Mouse (Mus musculus) heart, postnatal 10 days (tissue): Measurements from ENCODE around the gene Nkain4. TPM values are rescaled to one million over a fixed set of nuclear protein-coding genes. Genes with fewer than 3 reads are reported as not detected.

ENCODE experiments used
- DNase-seq, 2 experiments: peaks; one replicate each; pipeline ENCODE4 v3.0.0; 2021
- intact Hi-C: fragments of 180-260 bp; cut with DNase I; formaldehyde crosslinking; loops from one replicate; pipeline ENCODE4 v1.15.1; 2025
- microRNA-seq, 2 experiments: library from miRNA; unstranded; fragments of <30 nt; microRNA quantifications; one replicate each; pipeline ENCODE4 v1.2.0; 2022
- total RNA-seq, 2 experiments: library from RNA; stranded (reverse); gene quantifications; 2 replicates each; pipeline ENCODE4 v1.2.3; 2021

Gene Nkain4
- total RNA-seq, 2 experiments from 2014 or later: 10.4 to 16.0 TPM

- intact Hi-C loops: loop anchor here (5.0 kb wide), 1 partner anchor 89 kb away; no protein-coding TSS in a partner anchor
- no peak for DNase-seq
Measured at GRCm38 (mm10) chr2:180895837-180896525, 58.5 kb downstream of the Nkain4 start.

GRCm38 (mm10) chr2:180895321-180895720, 59.2 kb downstream of the Nkain4 start:
- intact Hi-C loops: loop anchor here (5.0 kb wide), 1 partner anchor 88 kb away; no protein-coding TSS in a partner anchor
- no peak for DNase-seq

- intact Hi-C loops: loop anchor here (5.0 kb wide), 1 partner anchor 87 kb away; no protein-coding TSS in a partner anchor
- DNase-seq: peak; percentile 43 to 68
Measured at GRCm38 (mm10) chr2:180894734-180895133, 59.8 kb downstream of the Nkain4 start.

GRCm38 (mm10) chr2:180894029-180894623, 60.4 kb downstream of the Nkain4 start:
- intact Hi-C loops: no loop called here
- peak; percentile 59 to 71 for DNase-seq

GRCm38 (mm10) chr2:180893537-180894028, 60.9 kb downstream of the Nkain4 start:
- DNase-seq: peak in 1 of 2 experiments; percentile 11
- intact Hi-C loops: no loop called here

GRCm38 (mm10) chr2:180892841-180893521, 61.5 kb downstream of the Nkain4 start:
- DNase-seq: peak in 1 of 2 experiments; percentile 10
- intact Hi-C loops: no loop called here

- no peak for DNase-seq
- intact Hi-C loops: no loop called here
Measured at GRCm38 (mm10) chr2:180891835-180892323, 62.6 kb downstream of the Nkain4 start.

- DNase-seq: no peak
- intact Hi-C loops: no loop called here
Measured at GRCm38 (mm10) chr2:180891075-180891834, 63.2 kb downstream of the Nkain4 start.

- no peak for DNase-seq
- intact Hi-C loops: no loop called here
Measured at GRCm38 (mm10) chr2:180890422-180891074, 64.0 kb downstream of the Nkain4 start.

GRCm38 (mm10) chr2:180889921-180890280, 64.6 kb downstream of the Nkain4 start:
- intact Hi-C loops: no loop called here
- DNase-seq: no peak

- intact Hi-C loops: no loop called here
- no peak for DNase-seq
Measured at GRCm38 (mm10) chr2:180889271-180889920, 65.1 kb downstream of the Nkain4 start.

- no peak for DNase-seq
- intact Hi-C loops: no loop called here
Measured at GRCm38 (mm10) chr2:180885270-180885669, 69.2 kb downstream of the Nkain4 start.

Small RNAs within 50 kb of the gene (microRNA-seq; reads per million reads assigned to microRNA genes)
- 0 reads per million in 2 experiments for gene Mir124a-3

Other genes starting within 250 kb of the Nkain4 start
- 10 to 100 TPM; 40.6 to 42.8 TPM for gene Dido1, start 244.7 kb downstream of the Nkain4 start, total RNA-seq
- 10 to 100 TPM; 77.9 to 79.1 TPM for gene Gid8, start 244.6 kb downstream of the Nkain4 start, total RNA-seq
- gene Slc17a9, start 229.4 kb downstream of the Nkain4 start, total RNA-seq: under 1 TPM; 0.69 to 0.89 TPM
- gene Bhlhe23, start 177.8 kb downstream of the Nkain4 start, total RNA-seq: not detected
- gene Ythdf1, start 33.8 kb downstream of the Nkain4 start, total RNA-seq: 10 to 100 TPM; 46.6 to 46.9 TPM
- gene Birc7, start 25.7 kb downstream of the Nkain4 start, total RNA-seq: not detected
- gene Arfgap1, start 12.5 kb upstream of the Nkain4 start, total RNA-seq: 10 to 100 TPM; 47.2 to 50.5 TPM
- under 1 TPM; 0.62 to 0.92 TPM for gene Col20a1, start 31.8 kb upstream of the Nkain4 start, total RNA-seq
- gene Chrna4, start 88.8 kb upstream of the Nkain4 start, total RNA-seq: under 1 TPM; 0.12 to 0.34 TPM
- not detected for gene Kcnq2, start 180.6 kb upstream of the Nkain4 start, total RNA-seq
- gene Eef1a2, start 202.3 kb upstream of the Nkain4 start, total RNA-seq: 100 to 1,000 TPM; 640 to 727 TPM
- 10 to 100 TPM; 60.7 to 62.1 TPM for gene Ppdpf, start 232.5 kb upstream of the Nkain4 start, total RNA-seq
- not detected for gene Ptk6, start 248.1 kb upstream of the Nkain4 start, total RNA-seq